Mouse (Mus musculus) midbrain, postnatal 0 days (tissue): ENCODE measurements around the gene Bod1l. TPM values are rescaled to one million over a fixed set of nuclear protein-coding genes. Genes with fewer than 3 reads are reported as not detected.

Source experiments
- ATAC-seq: fragments of 200-750 bp; cut with Nextera tagmentation; 2 replicates; pipeline ENCODE4 v1.8.0; 2017; ENCODE audit warnings: moderate number of reproducible peaks, mild to moderate bottlenecking, moderate TSS enrichment, moderate library complexity; ENCODE audit not compliant: low FRiP score
- DNase-seq: peaks from one replicate; pipeline ENCODE4 v3.0.0-alpha.2; 2015; ENCODE audit warnings: low spot score
- H3K27ac ChIP-seq: fragments of 300-500 bp; sonication (generic); 2 replicates; pipeline ENCODE4 v1.5.1; 2014; ENCODE audit warnings: low read depth, mild to moderate bottlenecking, low read length, mixed read lengths
- H3K27me3 ChIP-seq: fragments of 300-500 bp; sonication (generic); 2 replicates; pipeline ENCODE4 v1.6.1; 2014; ENCODE audit warnings: low read length, control low read depth, mixed read lengths; ENCODE audit not compliant: insufficient read depth
- H3K36me3 ChIP-seq: fragments of 300-500 bp; sonication (generic); 2 replicates; pipeline ENCODE4 v1.6.1; 2014; ENCODE audit warnings: low read length, control low read depth, mixed read lengths; ENCODE audit not compliant: insufficient read depth
- H3K4me1 ChIP-seq: fragments of 300-500 bp; sonication (generic); 2 replicates; pipeline ENCODE4 v1.6.1; 2014; ENCODE audit warnings: mild to moderate bottlenecking, control low read depth, antibody characterized with exemption, low read length, mixed read lengths; ENCODE audit not compliant: insufficient read depth
- H3K4me2 ChIP-seq: fragments of 300-500 bp; sonication (generic); 2 replicates; pipeline ENCODE4 v1.6.1; 2014; ENCODE audit warnings: low read depth, mild to moderate bottlenecking, low read length, mixed read lengths; ENCODE audit not compliant: poor library complexity, severe bottlenecking
- H3K4me3 ChIP-seq: fragments of 300-500 bp; sonication (generic); 2 replicates; pipeline ENCODE4 v1.5.1; 2014; ENCODE audit warnings: low read depth, mild to moderate bottlenecking, low read length, moderate library complexity
- H3K9ac ChIP-seq: fragments of 300-500 bp; sonication (generic); replicated peaks from 2 replicates; pipeline ENCODE4 v1.6.1; 2014; ENCODE audit warnings: mild to moderate bottlenecking, low read length, moderate library complexity, mixed read lengths; ENCODE audit not compliant: poor library complexity, severe bottlenecking
- H3K9me3 ChIP-seq: fragments of 300-500 bp; sonication (generic); 2 replicates; pipeline ENCODE4 v1.6.1; 2016; ENCODE audit warnings: low read length, control low read depth
- CTCF ChIP-seq: IDR thresholded peaks from 2 replicates; pipeline ENCODE4 v1.5.1; 2016; ENCODE audit warnings: antibody characterized with exemption, mild to moderate bottlenecking
- WGBS: fragments of 180-500 bp; shearing (Covaris S2); extraction: QIAGEN DNeasy Blood & Tissue Kit; methylation state at CpG from one replicate; pipeline ENCODE4 v1.1.7; 2014; 5-methylcytosine and 5-hydroxymethylcytosine counted together
- polyA plus RNA-seq: library from polyadenylated mRNA; unstranded; fragments of >200 nt; fragmentation: Nextera tagmentation; extraction: Ambion mirVana; gene quantifications from 2 replicates; pipeline ENCODE4 v1.2.1, GENCODE M21; 2015
- total RNA-seq: library from RNA; depleted of rRNA; stranded (reverse); fragments of >200 nt; gene quantifications from 2 replicates; pipeline ENCODE4 v1.2.3, GENCODE M21; 2014

Gene Bod1l
- total and polyA plus RNA-seq, 2 experiments from 2014 or later = 16.6 to 30.6 TPM

- peak; percentile 86 for TF ChIP-seq CTCF
These were observed 40.4 kb upstream of the Bod1l start for GRCm38 (mm10) chr5:41884563-41884962.

GRCm38 (mm10) chr5:41871164-41871563 lies 27.0 kb upstream of the Bod1l start:
- no peaks in the 10 kb centered on the region for H3K4me1 ChIP-seq
- peak; percentile 69 for DNase-seq
- no peaks in the 10 kb centered on the region for H3K9me3 ChIP-seq
- 70% methylated on average over 2 of the region's 2 CpGs for WGBS
- H3K27ac ChIP-seq = no peak overlapping the region
- no peak overlapping the region for H3K9ac ChIP-seq
- no peak overlapping the region for H3K4me3 ChIP-seq
- no peak overlapping the region for H3K4me2 ChIP-seq
- H3K27me3 ChIP-seq = no peaks in the 10 kb centered on the region
- no peak for ATAC-seq
- no peak for TF ChIP-seq CTCF
- H3K36me3 ChIP-seq = no peaks in the 10 kb centered on the region

More at GRCm38 (mm10) chr5:41884563-41884962, 40.4 kb upstream of the Bod1l start:
- DNase-seq (peak; percentile 85), ATAC-seq (0 out of 2 replicates have a peak, but pooled peaks have one; percentile 32)
- H3K4me1 ChIP-seq = 0 out of 2 replicates have a peak, but pooled peaks cover 5% of the 10 kb centered on the region
- no peak overlapping the region for H3K4me2 ChIP-seq
- H3K27ac ChIP-seq = no peak overlapping the region
- no peaks in the 10 kb centered on the region for H3K36me3 ChIP-seq
- H3K4me3 ChIP-seq = no peak overlapping the region
- H3K9me3 ChIP-seq = no peaks in the 10 kb centered on the region
- H3K9ac ChIP-seq = no peak overlapping the region
- no peaks in the 10 kb centered on the region for H3K27me3 ChIP-seq
- WGBS = 25% methylated on average over 12 of the region's 12 CpGs

- no peak overlapping the region for H3K9ac ChIP-seq
- no peaks in the 10 kb centered on the region for H3K4me1 ChIP-seq
- H3K4me2 ChIP-seq = no peak overlapping the region
- no peaks in the 10 kb centered on the region for H3K27me3 ChIP-seq
- no peak for TF ChIP-seq CTCF
- no peak overlapping the region for H3K27ac ChIP-seq
- no peak overlapping the region for H3K4me3 ChIP-seq
- H3K36me3 ChIP-seq = no peaks in the 10 kb centered on the region
- no peak for ATAC-seq
- no peak for DNase-seq
- H3K9me3 ChIP-seq = no peaks in the 10 kb centered on the region
- 85% methylated on average over 2 of the region's 2 CpGs for WGBS
These were observed 11.7 kb upstream of the Bod1l start for GRCm38 (mm10) chr5:41855781-41856180.

DNA sequence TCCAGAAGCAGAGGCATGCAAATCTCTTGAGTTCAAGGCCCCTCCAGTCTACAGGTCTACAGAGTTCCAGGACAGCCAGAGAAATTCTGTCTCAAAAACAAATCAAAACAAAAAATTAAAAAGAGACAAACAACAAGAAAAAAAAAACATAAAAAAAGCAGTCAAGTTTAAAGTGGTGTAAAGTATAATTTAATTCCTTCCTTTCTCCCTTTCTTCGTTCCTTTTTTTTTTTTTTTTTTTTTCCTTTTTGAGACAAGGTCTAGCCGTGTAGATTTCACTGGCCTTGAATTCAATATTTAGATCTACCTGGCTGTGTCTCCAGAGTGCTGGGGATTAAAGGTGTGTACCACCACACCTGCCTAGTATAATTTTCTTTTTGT lies 1.4 kb upstream of the Bod1l start:
- peak overlapping the region; percentile 71; the same call in 1 of the 2 replicates for H3K4me2 ChIP-seq
- no peak overlapping the region for H3K9ac ChIP-seq
- H3K36me3 ChIP-seq = no peaks in the 10 kb centered on the region
- no peaks in the 10 kb centered on the region for H3K27me3 ChIP-seq
- no peak for DNase-seq
- ATAC-seq = no peak
- WGBS = 71% methylated on average over 2 of the region's 2 CpGs
- H3K4me3 ChIP-seq = peak overlapping the region; percentile 97; the same call in 1 of the 2 replicates
- H3K9me3 ChIP-seq = no peaks in the 10 kb centered on the region
- TF ChIP-seq CTCF = no peak
- H3K27ac ChIP-seq = no peak overlapping the region
- H3K4me1 ChIP-seq = peaks cover 12% of the 10 kb centered on the region; the same call in 1 of the 2 replicates

DNA sequence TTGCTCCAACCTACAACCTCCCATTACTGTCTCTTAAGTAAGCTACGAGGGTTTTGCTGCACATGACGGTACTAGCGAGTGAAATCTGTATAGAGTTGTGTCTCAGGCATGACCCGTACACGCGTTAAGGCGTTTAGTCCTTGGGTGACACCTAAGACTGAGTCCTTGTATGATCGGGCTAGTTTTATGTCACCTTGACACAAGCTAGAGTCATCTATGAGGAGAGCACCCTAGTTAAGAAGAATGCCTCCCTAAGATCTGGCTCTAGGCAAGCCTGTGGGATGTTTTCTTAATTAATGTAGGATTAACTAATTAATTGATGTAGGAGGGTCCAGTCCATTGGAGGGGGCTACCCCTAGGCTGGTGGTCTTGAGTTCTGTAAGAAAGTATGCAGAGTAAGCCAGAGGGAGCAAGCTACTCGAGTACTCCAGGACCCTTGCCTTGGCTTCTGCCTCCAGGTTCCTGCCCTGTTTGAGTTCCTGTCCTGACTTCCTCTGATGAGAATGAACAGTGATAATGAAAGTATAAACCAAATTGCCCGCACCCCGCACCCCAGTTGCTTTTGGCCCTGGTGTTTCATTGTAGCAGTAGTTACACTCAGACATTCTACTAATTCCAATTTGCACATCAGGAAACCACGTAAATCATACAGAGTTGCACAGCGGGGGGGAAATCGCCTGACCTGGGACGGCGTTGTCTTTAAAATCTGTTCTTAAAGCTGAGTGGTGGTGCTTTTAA lies 874 bp upstream of the Bod1l start:
- Histone ChIP-seq H3K27me3 (no peaks in the 10 kb centered on the region), H3K4me1 (peaks cover 12% of the 10 kb centered on the region; the same call in 1 of the 2 replicates), H3K9ac (no peak overlapping the region), H3K27ac (no peak overlapping the region), H3K4me3 (peak overlapping the region; percentile 97), H3K4me2 (peak overlapping the region; percentile 71), H3K9me3 (no peaks in the 10 kb centered on the region), H3K36me3 (no peaks in the 10 kb centered on the region)
- WGBS = 20% methylated on average over 16 of the region's 16 CpGs
- TF ChIP-seq CTCF = no peak
- DNase-seq (no peak), ATAC-seq (0 out of 2 replicates have a peak, but pooled peaks have one; percentile 5)

DNA sequence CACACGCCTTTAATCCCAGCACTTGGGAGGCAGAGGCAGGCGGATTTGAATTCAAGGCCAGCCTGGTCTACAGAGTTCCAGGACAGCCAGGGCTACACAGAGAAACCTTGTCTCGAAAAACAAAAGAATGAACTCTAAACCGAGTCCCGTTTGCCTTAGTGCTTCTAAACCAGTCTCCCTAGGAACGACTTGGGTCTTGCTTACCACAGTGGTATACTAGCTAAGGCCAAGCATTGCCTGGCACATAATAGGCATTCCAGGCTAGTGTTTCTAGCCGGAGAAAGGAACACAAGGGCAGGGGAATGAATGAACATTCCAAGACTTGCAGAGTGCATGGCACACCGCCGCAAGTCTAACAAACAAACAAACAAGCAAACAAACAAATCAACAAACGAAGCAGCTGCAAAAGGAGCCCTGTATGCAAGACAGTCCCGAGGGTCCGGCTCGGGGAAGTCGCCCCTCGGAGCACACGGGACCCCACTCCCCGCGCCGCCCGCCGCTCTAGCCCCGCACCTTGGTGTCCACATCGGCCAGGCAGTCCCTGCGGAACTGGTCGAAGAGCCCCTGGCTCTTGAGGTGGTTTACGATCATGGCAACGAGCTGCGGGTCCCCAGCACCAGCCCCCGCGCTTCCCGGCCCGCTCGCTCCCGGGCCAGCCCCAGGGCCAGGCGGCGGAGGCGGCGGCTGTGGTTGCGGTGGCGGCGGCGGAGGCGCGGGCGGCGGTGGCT lies 532 bp downstream of the Bod1l start:
- Histone ChIP-seq H3K27me3 (no peaks in the 10 kb centered on the region), H3K4me2 (peak overlapping the region; percentile 71), H3K9ac (peak overlapping the region; percentile 68), H3K4me1 (peaks cover 12% of the 10 kb centered on the region; the same call in 1 of the 2 replicates), H3K36me3 (no peaks in the 10 kb centered on the region), H3K27ac (peak overlapping the region; percentile 55; the same call in 1 of the 2 replicates), H3K4me3 (peak overlapping the region; percentile 97), H3K9me3 (no peaks in the 10 kb centered on the region)
- TF ChIP-seq CTCF = no peak
- 1% methylated on average over 35 of the region's 46 CpGs for WGBS
- ATAC-seq = peak; percentile 70
- DNase-seq = no peak
